Mouse (Mus musculus) lung, postnatal 4 days (tissue): ENCODE measurements around the gene Gm14548.
"Not testable (repeated sequence)": the region's sequence is repeated elsewhere in the genome, so short reads cannot be mapped to it uniquely, and the experiment has no call there.

ENCODE experiments used
- DNase-seq, 2 experiments: peaks; one replicate each; pipeline ENCODE4 v3.0.0; 2021

The Gm14548 gene

DNA sequence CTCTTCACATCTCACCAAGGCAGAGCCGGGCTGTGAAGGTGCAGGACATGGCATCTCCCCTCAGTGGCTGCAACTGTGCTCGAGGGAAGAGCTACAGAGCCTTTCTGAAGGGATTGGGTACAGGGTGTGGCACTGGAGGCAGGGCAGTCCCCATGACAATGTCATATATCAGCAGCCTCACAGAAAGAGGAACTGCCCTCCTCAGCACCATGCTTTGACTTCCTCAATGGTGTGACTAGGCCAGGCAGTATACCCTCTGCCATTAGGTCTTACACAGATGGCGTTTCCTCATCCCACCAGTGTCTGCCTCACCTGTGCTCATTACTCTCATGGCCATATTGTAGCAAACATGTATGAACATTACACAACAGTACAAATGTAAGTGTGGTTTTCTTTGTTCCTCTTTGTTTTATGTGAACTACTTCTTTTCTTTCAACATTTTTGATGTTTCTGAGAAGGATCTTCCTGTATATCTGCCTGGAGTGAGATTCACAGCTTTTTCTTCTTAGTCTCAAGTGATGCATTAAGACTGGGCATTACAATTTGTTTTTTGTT, at the start of gene Gm14548:
Gene Gm14548, minus strand, starts transcription at position 85 of the 555 bp plus-strand sequence.
- DNase-seq = peak; percentile 32 to 38

DNA sequence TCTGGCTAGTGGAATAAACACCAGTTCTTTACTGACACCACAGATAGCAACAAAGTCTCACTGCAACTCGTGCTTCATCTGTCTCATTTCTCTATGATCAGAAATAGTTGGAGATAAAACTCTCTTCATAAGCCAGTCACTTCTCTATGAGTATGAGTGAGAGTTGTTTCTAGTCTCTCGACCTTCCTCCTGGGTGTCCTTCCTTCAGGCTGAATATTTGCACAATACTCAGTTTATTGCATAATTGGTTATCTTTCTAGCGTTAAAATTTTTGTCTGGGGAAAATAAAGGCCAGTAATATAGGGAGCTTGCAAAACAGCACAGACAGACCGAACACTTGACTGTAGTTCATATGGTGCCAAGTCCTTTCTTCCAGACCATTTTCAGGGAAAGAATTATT, 48.2 kb upstream of the Gm14548 start:
- DNase-seq = no peak

DNA sequence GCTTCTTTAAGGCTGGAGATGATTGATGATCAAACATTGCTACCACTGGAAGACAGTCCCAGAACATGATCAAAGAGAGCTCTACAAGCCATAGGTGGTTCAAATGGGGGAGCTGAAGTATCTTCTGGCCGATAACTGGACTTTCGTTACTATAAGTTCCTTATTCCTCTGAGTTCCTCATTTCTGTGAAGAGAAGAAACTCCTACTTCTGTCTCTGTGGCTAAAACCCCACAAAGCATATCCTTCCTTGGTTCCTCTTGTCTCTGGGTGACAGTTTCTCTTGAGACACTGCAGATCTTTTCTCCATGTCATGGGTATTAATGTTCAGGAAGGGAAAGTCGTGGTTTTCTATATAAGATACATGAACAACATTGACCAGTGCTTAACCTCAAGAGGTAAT, 43.0 kb upstream of the Gm14548 start:
- DNase-seq = no peak

DNA sequence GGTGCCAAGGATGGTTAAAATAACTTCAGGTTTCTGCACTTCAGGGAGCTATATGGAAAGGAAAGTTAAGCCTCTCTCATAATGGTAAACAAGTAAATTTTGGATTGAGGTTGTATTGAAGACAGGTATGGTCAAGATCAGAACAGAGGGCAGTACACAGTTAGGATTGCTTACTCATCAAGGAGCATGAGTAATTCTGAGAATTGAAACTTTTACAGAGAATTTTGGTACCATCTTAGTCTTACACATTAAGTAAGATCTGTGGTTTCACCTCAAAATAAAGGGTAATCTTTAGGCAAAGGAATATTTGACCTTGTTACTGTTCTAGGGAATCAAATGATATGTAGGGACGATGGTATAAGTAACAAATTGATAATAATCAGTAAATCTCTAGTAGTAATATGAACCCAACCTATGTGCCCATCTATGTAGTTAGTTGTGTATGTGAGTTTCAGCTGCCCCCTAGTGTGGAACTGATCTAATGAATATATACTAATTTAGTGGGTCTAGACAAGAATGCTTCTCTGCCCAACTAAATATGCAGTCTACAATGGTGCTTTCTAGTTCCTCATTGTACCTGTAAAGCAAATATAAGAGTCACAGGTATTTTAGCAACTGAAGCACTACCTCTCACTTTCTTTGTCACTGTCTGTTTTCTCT, 42.1 kb upstream of the Gm14548 start:
- DNase-seq = no peak

DNA sequence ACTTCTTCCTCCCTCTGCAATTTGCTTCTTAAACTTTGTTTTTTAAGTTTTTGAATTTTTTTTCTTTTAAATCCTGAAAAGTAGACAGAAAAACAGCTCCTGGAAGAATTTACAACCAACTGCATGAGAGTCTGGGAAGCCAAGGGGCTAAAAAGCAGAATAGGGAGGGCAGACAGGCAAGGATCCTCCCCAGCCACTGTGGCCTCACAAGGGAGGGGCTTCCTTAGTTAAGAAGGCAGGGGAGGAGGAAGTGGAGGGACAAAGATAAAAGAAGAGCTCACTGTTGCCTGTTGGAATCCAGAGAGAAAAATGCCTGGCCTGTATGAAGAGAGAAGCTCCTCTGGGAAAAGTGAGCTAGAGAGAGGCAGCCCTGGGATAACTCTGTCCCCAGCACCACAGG, 37.6 kb upstream of the Gm14548 start:
- DNase-seq = peak in 1 of 2 experiments; percentile 17

DNA sequence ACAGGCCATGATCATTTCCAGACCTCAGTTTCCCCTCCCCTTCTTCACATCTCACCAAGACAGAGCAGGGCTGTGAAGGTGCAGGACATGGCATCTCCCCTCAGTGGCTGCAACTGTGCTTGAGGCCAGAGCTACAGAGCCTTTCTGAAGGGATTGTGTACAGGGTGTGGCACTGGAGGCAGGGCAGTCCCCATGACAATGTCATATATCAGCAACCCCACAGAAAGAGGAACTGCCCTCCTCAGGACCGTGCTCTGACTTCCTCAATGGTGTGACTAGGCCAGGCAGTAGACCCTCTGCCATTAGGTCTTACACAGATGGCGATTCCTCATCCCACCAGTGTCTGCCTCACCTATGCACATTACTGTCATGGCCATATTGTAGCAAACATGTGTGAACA, 17.5 kb upstream of the Gm14548 start, which contains the start of gene Lilra6:
Gene Lilra6, minus strand, starts transcription at position 117 of the 400 bp plus-strand sequence.
- peak; percentile 18 to 24 for DNase-seq

DNA sequence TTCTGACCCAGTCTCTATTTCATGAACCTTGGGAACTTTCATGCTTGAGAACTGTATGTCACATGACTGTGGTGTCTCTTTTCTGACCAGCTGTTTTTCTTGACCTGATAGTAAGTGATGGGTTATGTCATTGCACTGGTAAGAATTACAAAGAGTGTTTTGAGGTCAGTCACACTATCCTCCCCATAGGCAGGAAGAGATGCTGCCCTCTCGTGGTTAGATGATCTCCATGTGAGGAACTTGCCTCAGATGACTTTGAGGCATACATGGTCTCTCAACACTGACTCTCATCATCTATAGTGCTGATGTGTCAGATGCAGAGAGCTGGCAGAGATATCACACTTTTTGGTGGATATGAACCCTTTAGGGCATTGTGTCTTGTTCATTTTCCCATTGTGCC, 5.8 kb upstream of the Gm14548 start:
- no peak for DNase-seq

DNA sequence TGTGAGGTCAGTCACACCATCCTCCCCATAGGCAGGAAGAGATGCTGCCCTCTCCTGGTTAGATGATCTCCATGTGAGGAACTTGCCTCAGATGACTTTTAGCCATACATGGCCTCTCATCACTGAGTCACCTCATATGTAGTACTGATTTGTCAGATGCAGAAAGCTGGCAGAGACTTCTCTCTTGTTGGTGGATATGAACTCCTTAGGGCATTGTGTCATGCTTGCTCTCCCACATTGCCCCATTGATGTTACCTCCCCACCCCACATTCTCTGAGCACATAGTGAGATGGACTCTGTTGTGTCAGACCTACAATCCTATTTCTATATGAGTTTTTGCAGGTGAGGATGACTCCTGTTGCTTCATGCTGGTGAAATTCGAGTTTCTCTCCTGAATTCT, 22.9 kb downstream of the Gm14548 start:
- not testable (repeated sequence) for DNase-seq

DNA sequence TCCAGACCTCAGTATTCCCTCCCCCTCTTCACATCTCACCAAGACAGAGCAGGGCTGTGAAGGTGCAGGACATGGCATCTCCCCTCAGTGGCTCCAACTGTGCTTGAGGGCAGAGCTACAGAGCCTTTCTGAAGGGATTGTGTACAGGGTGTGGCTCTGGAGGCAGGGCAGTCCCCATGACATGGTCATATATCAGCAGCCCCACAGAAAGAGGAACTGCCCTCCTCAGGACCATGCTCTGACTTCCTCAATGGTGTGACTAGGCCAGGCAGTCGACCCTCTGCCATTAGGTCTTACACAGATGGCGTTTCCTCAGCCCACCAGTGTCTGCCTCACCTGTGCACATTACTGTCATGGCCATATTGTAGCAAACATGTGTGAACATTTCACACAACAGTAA, 53.0 kb downstream of the Gm14548 start, which contains the start of gene Pira2:
Gene Pira2, minus strand, starts transcription at position 101 of the 400 bp plus-strand sequence.
- not testable (repeated sequence) for DNase-seq

DNA sequence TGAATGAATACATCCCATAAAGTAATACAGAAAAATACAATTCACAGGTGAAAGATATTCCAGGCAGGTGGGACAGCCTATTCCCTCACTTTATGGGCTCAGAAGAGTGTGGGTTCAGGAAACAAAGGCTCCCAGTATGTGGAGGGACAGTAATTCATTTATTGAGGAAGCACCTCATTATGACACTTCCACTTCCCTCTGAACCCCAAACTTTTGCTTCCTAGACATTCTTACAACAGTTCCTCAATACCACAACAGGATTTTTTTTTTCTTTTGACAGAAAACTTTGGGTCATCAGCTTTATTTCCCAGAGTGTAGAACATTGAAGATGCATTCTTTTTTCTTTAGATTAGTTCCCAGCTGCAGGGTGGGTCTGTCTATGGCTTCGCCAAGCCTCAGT, 60.1 kb downstream of the Gm14548 start:
- DNase-seq = not testable (repeated sequence)
